Comparison of ENCODE assay signal across 10 mouse cellular contexts in genomic region chr13:51136996-51137701, GRCm38 (mm10). TPM values are rescaled to one million over a fixed set of nuclear protein-coding genes. Genes with fewer than 3 reads are reported as not detected.
DNase-seq lines count a peak whose midpoint lies in the region; ATAC-seq lines count a peak whose summit lies in the region.
"Had no signal": no experiment of that assay in that cellular context is flagged by ENCODE, and none has a peak within 500 bp of the region (broad histone marks: within the 10 kb centered on the region; RNA-seq: fewer than 3 reads in every experiment).

No protein-coding gene starts in this region.

- no peak overlapping the region for H3K4me2 ChIP-seq in heart, embryonic 16.5 days (ENCODE audit: low read depth, low read length)
- no peak overlapping the region for H3K4me2 ChIP-seq in intestine, embryonic 16.5 days (ENCODE audit: low read depth, low read length)

- H3K9ac ChIP-seq in heart, embryonic 16.5 days (ENCODE audit: low read length): no peak overlapping the region
- H3K9ac ChIP-seq in intestine, embryonic 16.5 days (ENCODE audit: low read depth, low read length): no peak overlapping the region
- H3K9ac ChIP-seq: forebrain, postnatal 0 days had no signal

- H3K27ac ChIP-seq in heart, embryonic 16.5 days (ENCODE audit: low read length): peak overlapping the region; percentile 48; the same call in 1 of the 2 replicates
- H3K27ac ChIP-seq in intestine, embryonic 16.5 days (ENCODE audit: low read length): peak overlapping the region; percentile 52; the same call in 1 of the 2 replicates
- H3K27ac ChIP-seq: heart, embryonic 10.5 days had no signal

- no peak for DNase-seq in heart, adult 18-20 months
- peak; percentile 53 for DNase-seq in ovary, adult 18-20 months (ENCODE audit: low spot score)
- DNase-seq in ovary, postnatal 10 days (ENCODE audit: low spot score): no peak
- peak; percentile 25 for DNase-seq in testis, postnatal 14 days (ENCODE audit: low spot score)
- no peak for DNase-seq in urinary bladder, adult 18-20 months (ENCODE audit: low spot score in 2 of 2)
- DNase-seq: forebrain, postnatal 0 days had no signal

- no peaks in the 10 kb centered on the region for H3K9me3 ChIP-seq in heart, embryonic 16.5 days (replicated peaks; ENCODE audit: control insufficient read depth, low read length)
- H3K9me3 ChIP-seq in intestine, embryonic 16.5 days (ENCODE audit: control insufficient read depth, low read length): no peaks in the 10 kb centered on the region
- H3K9me3 ChIP-seq: heart, embryonic 10.5 days had no signal

- no peak overlapping the region for H3K4me3 ChIP-seq in heart, embryonic 16.5 days (ENCODE audit: low read length)
- no peak overlapping the region for H3K4me3 ChIP-seq in intestine, embryonic 16.5 days (ENCODE audit: low read length)
- H3K4me3 ChIP-seq: heart, embryonic 10.5 days had no signal

- peak; percentile 18; the same call in 1 of the 2 replicates for ATAC-seq in heart, embryonic 16.5 days (replicated peaks; ENCODE audit: extremely low read depth, insufficient read depth, low FRiP score)
- ATAC-seq in intestine, embryonic 16.5 days: peak; percentile 62
- no peak for ATAC-seq in activated CD4-positive, CD25-positive, alpha-beta regulatory T cell, adult 4 months
- ATAC-seq: forebrain, postnatal 0 days had no signal

- peaks cover 11% of the 10 kb centered on the region for H3K4me1 ChIP-seq in heart, embryonic 16.5 days (ENCODE audit: control insufficient read depth, insufficient read depth, low read length)
- peaks cover 10% of the 10 kb centered on the region for H3K4me1 ChIP-seq in intestine, embryonic 16.5 days (ENCODE audit: control insufficient read depth, insufficient read depth, low read length)

- peaks cover 12% of the 10 kb centered on the region; the same call in 1 of the 2 replicates for H3K36me3 ChIP-seq in heart, embryonic 16.5 days (ENCODE audit: control insufficient read depth, insufficient read depth)
- peaks cover 6% of the 10 kb centered on the region for H3K36me3 ChIP-seq in intestine, embryonic 16.5 days (ENCODE audit: control insufficient read depth, insufficient read depth, low read length)

- H3K27me3 ChIP-seq in heart, embryonic 16.5 days (ENCODE audit: control insufficient read depth, insufficient read depth, low read length): no peaks in the 10 kb centered on the region
- H3K27me3 ChIP-seq in intestine, embryonic 16.5 days (replicated peaks; ENCODE audit: control insufficient read depth, insufficient read depth, low read length): no peaks in the 10 kb centered on the region

- 53% methylated on average over 2 of the region's 2 CpGs for WGBS in heart, embryonic 16.5 days
- WGBS in intestine, embryonic 16.5 days: 54% methylated on average over 2 of the region's 2 CpGs

RNA-seq across cellular contexts. Expression of gene Nxnl2, which starts 33.7 kb away (rescaled TPM):
- polyA plus RNA-seq in heart, embryonic 16.5 days (2015; fragmentation: Nextera tagmentation; extraction: Ambion mirVana): 1.2 and 1.7 TPM in 2 replicates
- total RNA-seq in heart, adult 18-20 months (2021): 1 to 10 TPM in 1 of 2 experiments, under 1 TPM in 1; 0.62 to 1.3 TPM
- polyA plus RNA-seq in intestine, embryonic 16.5 days (2015; fragmentation: Nextera tagmentation; extraction: Ambion mirVana): 1.9 and 2.4 TPM in 2 replicates
- polyA plus RNA-seq in activated CD4-positive, CD25-positive, alpha-beta regulatory T cell, adult 4 months (2017; shearing (Covaris generic)): under 1 TPM; 0.34 to 0.42 TPM

RNA-seq across cellular contexts. Expression of gene Spin1, which starts 36.5 kb away (rescaled TPM):
- 50.1 and 50.4 TPM in 2 replicates for polyA plus RNA-seq in heart, embryonic 16.5 days (2015; fragmentation: Nextera tagmentation; extraction: Ambion mirVana)
- 10 to 100 TPM; 32.9 to 38.2 TPM for total RNA-seq in heart, adult 18-20 months (2021)
- 52.3 and 54.4 TPM in 2 replicates for polyA plus RNA-seq in intestine, embryonic 16.5 days (2015; fragmentation: Nextera tagmentation; extraction: Ambion mirVana)
- polyA plus RNA-seq in activated CD4-positive, CD25-positive, alpha-beta regulatory T cell, adult 4 months (2017; shearing (Covaris generic)): 10 to 100 TPM; 39.4 to 46.3 TPM

Comparison
In these comparisons a context has a peak if more than half of its experiments do, and no peak if none do; other contexts are left out.
1. DNase-seq: peak in ovary, adult 18-20 months (single experiment) and testis, postnatal 14 days (single experiment); none in heart, adult 18-20 months (0 of 2), ovary, postnatal 10 days (single experiment) and urinary bladder, adult 18-20 months (0 of 2).